Mouse (Mus musculus): ENCODE measurements at regions not wholly inside any gene's neighbourhood (a gene's known extent, or its start where the extent isn't known, plus 50 kb on each side); places are given as distances from the start of the nearest gene placed in this dataset.

- H3K4me1 ChIP-seq (ENCODE audit: control insufficient read depth, insufficient read depth, low read length) = no peaks in the 10 kb centered on the region
- no peak overlapping the region for H3K9ac ChIP-seq (ENCODE audit: low read depth, poor library complexity, severe bottlenecking)
- no peak overlapping the region for H3K4me3 ChIP-seq (ENCODE audit: low read depth, low read length)
- no peaks in the 10 kb centered on the region for H3K27me3 ChIP-seq (ENCODE audit: control insufficient read depth, insufficient read depth, low read length, poor library complexity, severe bottlenecking)
- H3K9me3 ChIP-seq (replicated peaks; ENCODE audit: control insufficient read depth, insufficient read depth, low read length, poor library complexity, severe bottlenecking) = no peaks in the 10 kb centered on the region
- no peak for TF ChIP-seq CTCF (IDR thresholded peaks at IDR 0.05; ENCODE audit: low read depth, low read length)
- no peak for TF ChIP-seq POLR2A (IDR thresholded peaks at IDR 0.05; ENCODE audit: insufficient read depth, low read length)
- no peak for TF ChIP-seq EP300 (IDR thresholded peaks at IDR 0.05; ENCODE audit: insufficient read depth, low read depth, low read length)
- H3K27ac ChIP-seq (ENCODE audit: insufficient read depth, low read length) = no peak overlapping the region
- no peaks in the 10 kb centered on the region for H3K36me3 ChIP-seq (ENCODE audit: control insufficient read depth, insufficient read depth, low read length, poor library complexity, severe bottlenecking)
Measured at GRCm38 (mm10) chr4:21170734-21171133, 515.0 kb downstream of the Prdm13 start.

- H3K27ac ChIP-seq (ENCODE audit: insufficient read depth, low read length) = no peak overlapping the region
- H3K27me3 ChIP-seq (ENCODE audit: control insufficient read depth, insufficient read depth, low read length, poor library complexity, severe bottlenecking) = no peaks in the 10 kb centered on the region
- H3K9me3 ChIP-seq (replicated peaks; ENCODE audit: control insufficient read depth, insufficient read depth, low read length, poor library complexity, severe bottlenecking) = no peaks in the 10 kb centered on the region
- H3K36me3 ChIP-seq (ENCODE audit: control insufficient read depth, insufficient read depth, low read length, poor library complexity, severe bottlenecking) = no peaks in the 10 kb centered on the region
- no peaks in the 10 kb centered on the region for H3K4me1 ChIP-seq (ENCODE audit: control insufficient read depth, insufficient read depth, low read length)
- no peak overlapping the region for H3K4me3 ChIP-seq (ENCODE audit: low read depth, low read length)
- TF ChIP-seq CTCF (IDR thresholded peaks at IDR 0.05; ENCODE audit: low read depth, low read length) (no peak), EP300 (IDR thresholded peaks at IDR 0.05; ENCODE audit: insufficient read depth, low read depth, low read length) (no peak), POLR2A (IDR thresholded peaks at IDR 0.05; ENCODE audit: insufficient read depth, low read length) (no peak)
- no peak overlapping the region for H3K9ac ChIP-seq (ENCODE audit: low read depth, poor library complexity, severe bottlenecking)
Measured at GRCm38 (mm10) chr4:21162124-21162523, 523.6 kb downstream of the Prdm13 start.

- Histone ChIP-seq H3K36me3 (ENCODE audit: control insufficient read depth, insufficient read depth, low read length, poor library complexity, severe bottlenecking) (no peaks in the 10 kb centered on the region), H3K9me3 (replicated peaks; ENCODE audit: control insufficient read depth, insufficient read depth, low read length, poor library complexity, severe bottlenecking) (peaks cover 2% of the 10 kb centered on the region), H3K4me3 (ENCODE audit: low read depth, low read length) (no peak overlapping the region), H3K4me1 (ENCODE audit: control insufficient read depth, insufficient read depth, low read length) (no peaks in the 10 kb centered on the region), H3K27ac (ENCODE audit: insufficient read depth, low read length) (no peak overlapping the region), H3K27me3 (ENCODE audit: control insufficient read depth, insufficient read depth, low read length, poor library complexity, severe bottlenecking) (no peaks in the 10 kb centered on the region), H3K9ac (ENCODE audit: low read depth, poor library complexity, severe bottlenecking) (no peak overlapping the region)
- no peak for TF ChIP-seq POLR2A (IDR thresholded peaks at IDR 0.05; ENCODE audit: insufficient read depth, low read length)
- no peak for TF ChIP-seq CTCF (IDR thresholded peaks at IDR 0.05; ENCODE audit: low read depth, low read length)
- no peak for TF ChIP-seq EP300 (IDR thresholded peaks at IDR 0.05; ENCODE audit: insufficient read depth, low read depth, low read length)
Measured at GRCm38 (mm10) chr4:21125892-21126291, 559.9 kb downstream of the Prdm13 start.

- H3K36me3 ChIP-seq (ENCODE audit: control insufficient read depth, insufficient read depth, low read length, poor library complexity, severe bottlenecking) = no peaks in the 10 kb centered on the region
- no peaks in the 10 kb centered on the region for H3K4me1 ChIP-seq (ENCODE audit: control insufficient read depth, insufficient read depth, low read length)
- H3K9me3 ChIP-seq (replicated peaks; ENCODE audit: control insufficient read depth, insufficient read depth, low read length, poor library complexity, severe bottlenecking) = no peaks in the 10 kb centered on the region
- H3K27me3 ChIP-seq (ENCODE audit: control insufficient read depth, insufficient read depth, low read length, poor library complexity, severe bottlenecking) = no peaks in the 10 kb centered on the region
- no peak overlapping the region for H3K27ac ChIP-seq (ENCODE audit: insufficient read depth, low read length)
- TF ChIP-seq CTCF (IDR thresholded peaks at IDR 0.05; ENCODE audit: low read depth, low read length) (no peak), POLR2A (IDR thresholded peaks at IDR 0.05; ENCODE audit: insufficient read depth, low read length) (no peak), EP300 (IDR thresholded peaks at IDR 0.05; ENCODE audit: insufficient read depth, low read depth, low read length) (no peak)
- H3K4me3 ChIP-seq (ENCODE audit: low read depth, low read length) = no peak overlapping the region
- no peak overlapping the region for H3K9ac ChIP-seq (ENCODE audit: low read depth, poor library complexity, severe bottlenecking)
Measured at GRCm38 (mm10) chr4:21095741-21096140, 590.0 kb downstream of the Prdm13 start.

GRCm38 (mm10) chr4:21070198-21070785 lies 615.5 kb downstream of the Prdm13 start:
- H3K9me3 ChIP-seq (replicated peaks; ENCODE audit: control insufficient read depth, insufficient read depth, low read length, poor library complexity, severe bottlenecking) = peaks cover 11% of the 10 kb centered on the region; the same call in 1 of the 2 replicates
- no peaks in the 10 kb centered on the region for H3K27me3 ChIP-seq (ENCODE audit: control insufficient read depth, insufficient read depth, low read length, poor library complexity, severe bottlenecking)
- no peak for TF ChIP-seq POLR2A (IDR thresholded peaks at IDR 0.05; ENCODE audit: insufficient read depth, low read length)
- TF ChIP-seq CTCF (IDR thresholded peaks at IDR 0.05; ENCODE audit: low read depth, low read length) = no peak
- TF ChIP-seq EP300 (IDR thresholded peaks at IDR 0.05; ENCODE audit: insufficient read depth, low read depth, low read length) = no peak
- H3K9ac ChIP-seq (ENCODE audit: low read depth, poor library complexity, severe bottlenecking) = no peak overlapping the region
- no peaks in the 10 kb centered on the region for H3K36me3 ChIP-seq (ENCODE audit: control insufficient read depth, insufficient read depth, low read length, poor library complexity, severe bottlenecking)
- H3K27ac ChIP-seq (ENCODE audit: insufficient read depth, low read length) = no peak overlapping the region
- no peaks in the 10 kb centered on the region for H3K4me1 ChIP-seq (ENCODE audit: control insufficient read depth, insufficient read depth, low read length)
- no peak overlapping the region for H3K4me3 ChIP-seq (ENCODE audit: low read depth, low read length)

All from ES-Bruce4 (cell line).